Mouse (Mus musculus) CH12.LX (cell line): ENCODE results near the gene Incenp.
A peak's percentile ranks its signal among the peaks of the same experiment; 100 is the strongest.

ENCODE experiments used
- BHLHE40 ChIP-seq: IDR thresholded peaks from 2 replicates; pipeline ENCODE4 v1.6.1; 2011; ENCODE audit warnings: mild to moderate bottlenecking, low read depth, low read length, improper control_type of control experiment
- CTCF ChIP-seq, 2 experiments: IDR thresholded peaks in 1 of 2; conservative IDR thresholded peaks in 1 of 2; 2 replicates each; pipeline ENCODE4 v1.5.1; 2011 to 2012; ENCODE audit warnings: low read depth in 2 of 2, low read length in 2 of 2, improper control_type of control experiment in 1 of 2, inconsistent platforms in 1 of 2, mild to moderate bottlenecking in 1 of 2, moderate library complexity in 1 of 2
- E2F4 ChIP-seq: IDR thresholded peaks from 2 replicates; pipeline ENCODE4 v1.6.1; 2011; ENCODE audit warnings: low read depth, low read length, improper control_type of control experiment; ENCODE audit not compliant: insufficient replicate concordance
- MAX ChIP-seq: IDR thresholded peaks from 2 replicates; pipeline ENCODE4 v1.6.1; 2011; ENCODE audit warnings: low read length, improper control_type of control experiment
- MXI1 ChIP-seq: IDR thresholded peaks from 2 replicates; pipeline ENCODE4 v1.6.1; 2011; ENCODE audit warnings: mild to moderate bottlenecking, low read depth, low read length, improper control_type of control experiment
- POLR2A ChIP-seq: IDR thresholded peaks from 2 replicates; pipeline ENCODE4 v1.6.1; 2011; ENCODE audit warnings: low read depth, mild to moderate bottlenecking, improper control_type of control experiment, low read length
- USF1 ChIP-seq: IDR thresholded peaks from 2 replicates; pipeline ENCODE4 v1.6.1; 2014; ENCODE audit warnings: low read depth, mild to moderate bottlenecking, inconsistent platforms, low read length, improper control_type of control experiment
- ZC3H11A ChIP-seq: IDR thresholded peaks from 2 replicates; pipeline ENCODE4 v1.6.1; 2012; ENCODE audit warnings: low read depth, mild to moderate bottlenecking, inconsistent platforms, low read length, improper control_type of control experiment

DNA sequence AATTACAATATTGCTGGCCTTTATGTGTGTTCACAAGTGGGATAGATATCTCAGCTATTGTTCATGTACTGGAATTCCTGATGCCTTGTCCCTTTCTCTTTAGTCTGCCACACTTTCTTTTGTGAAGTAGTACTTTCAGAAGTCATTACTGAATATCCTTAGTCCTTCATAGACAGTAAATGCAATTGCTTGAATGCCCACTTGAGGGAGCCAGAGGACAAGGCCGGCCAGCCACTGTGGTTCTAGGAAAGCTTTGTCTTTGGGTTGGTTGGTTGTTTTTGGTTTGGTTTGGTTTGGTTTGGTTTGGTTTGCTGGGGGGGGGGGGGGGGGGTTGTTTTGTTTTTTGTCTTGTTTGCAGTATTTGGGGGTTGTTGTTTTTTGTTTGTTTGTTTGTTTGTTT is 16.6 kb upstream of the Incenp start:
- peak; percentile 47 to 97; a peak in 3 of 4 replicates for TF ChIP-seq CTCF (conservative IDR thresholded peaks at IDR 0.05 in 1 of 2, IDR thresholded peaks at IDR 0.05 in 1 of 2; ENCODE audit: low read depth in 2 of 2, low read length in 2 of 2)
- TF ChIP-seq USF1 = no peak
- no peak for TF ChIP-seq MAX
- peak; percentile 87 for TF ChIP-seq ZC3H11A
- TF ChIP-seq POLR2A = no peak
- no peak for TF ChIP-seq E2F4
- TF ChIP-seq MXI1 = no peak
- no peak for TF ChIP-seq BHLHE40
